Mouse (Mus musculus) CH12.LX (cell line): ENCODE measurements around the gene Abcb8. TPM values are rescaled to one million over a fixed set of nuclear protein-coding genes. Genes with fewer than 3 reads are reported as not detected.

Source experiments
- DNase-seq: peaks from one replicate; pipeline ENCODE4 v3.0.0-alpha.2; 2013; ENCODE audit errors: extremely low read depth
- H3K27ac ChIP-seq: 2 replicates; pipeline ENCODE4 v1.5.1; 2012; ENCODE audit warnings: low read depth, mild to moderate bottlenecking, control low read depth, moderate library complexity; ENCODE audit not compliant: insufficient read depth
- H3K27me3 ChIP-seq: replicated peaks from 2 replicates; pipeline ENCODE3; 2012; ENCODE audit warnings: inconsistent platforms
- H3K36me3 ChIP-seq, 2 experiments: replicated peaks in 1 of 2; 2 replicates each; pipeline versions ENCODE3 to v1.6.1; 2012; ENCODE audit warnings: inconsistent platforms in 1 of 2, low read length in 1 of 2, mild to moderate bottlenecking in 1 of 2, mixed read lengths in 1 of 2, moderate library complexity in 1 of 2; ENCODE audit not compliant: control insufficient read depth in 1 of 2, insufficient read depth in 1 of 2
- H3K4me1 ChIP-seq, 2 experiments: 2 replicates each; pipeline ENCODE4 v1.6.1; 2012; ENCODE audit warnings: inconsistent platforms in 1 of 2, moderate library complexity in 1 of 2; ENCODE audit not compliant: insufficient read depth in 2 of 2, control insufficient read depth in 1 of 2
- H3K4me2 ChIP-seq: 2 replicates; pipeline ENCODE4 v1.6.1; 2012; ENCODE audit warnings: low read depth, mild to moderate bottlenecking, control low read depth; ENCODE audit not compliant: poor library complexity, insufficient read depth, severe bottlenecking
- H3K4me3 ChIP-seq, 3 experiments: fragments of 150-350 bp in 1 of 3; sonication (generic) in 1 of 3; replicated peaks in 1 of 3; 2 replicates each; pipeline versions ENCODE3 to v1.5.1; 2011 to 2012; ENCODE audit warnings: low read depth in 2 of 3, low read length in 2 of 3, mild to moderate bottlenecking in 2 of 3, moderate library complexity in 2 of 3, control low read depth in 1 of 3, improper control_type of control experiment in 1 of 3, inconsistent platforms in 1 of 3, mixed read lengths in 1 of 3; ENCODE audit not compliant: poor library complexity in 1 of 3
- H3K79me2 ChIP-seq: replicated peaks from 2 replicates; pipeline ENCODE4 v1.6.1; 2012; ENCODE audit warnings: mild to moderate bottlenecking, moderate library complexity; ENCODE audit not compliant: control insufficient read depth, poor library complexity, insufficient read depth, severe bottlenecking; ENCODE audit errors: extremely low read depth
- H3K9ac ChIP-seq: 2 replicates; pipeline ENCODE4 v1.6.1; 2012; ENCODE audit warnings: low read depth, mild to moderate bottlenecking, control low read depth, moderate library complexity; ENCODE audit not compliant: insufficient read depth
- H3K9me3 ChIP-seq: replicated peaks from 2 replicates; pipeline ENCODE3; 2012; ENCODE audit warnings: low read length, inconsistent platforms, mixed read lengths
- CHD1 ChIP-seq: IDR thresholded peaks from 2 replicates; pipeline ENCODE4 v1.6.1; 2012; ENCODE audit warnings: low read depth, low read length, improper control_type of control experiment, inconsistent platforms
- CHD2 ChIP-seq: IDR thresholded peaks from 2 replicates; pipeline ENCODE4 v1.6.1; 2011; ENCODE audit warnings: low read length, improper control_type of control experiment
- CTCF ChIP-seq, 2 experiments: IDR thresholded peaks in 1 of 2; conservative IDR thresholded peaks in 1 of 2; 2 replicates each; pipeline ENCODE4 v1.5.1; 2011 to 2012; ENCODE audit warnings: low read depth in 2 of 2, low read length in 2 of 2, improper control_type of control experiment in 1 of 2, inconsistent platforms in 1 of 2, mild to moderate bottlenecking in 1 of 2, moderate library complexity in 1 of 2
- EP300 ChIP-seq: IDR thresholded peaks from 2 replicates; pipeline ENCODE4 v1.6.1; 2011; ENCODE audit warnings: low read length, improper control_type of control experiment
- GABPA ChIP-seq: IDR thresholded peaks from 2 replicates; pipeline ENCODE4 v1.6.1; 2012; ENCODE audit warnings: low read depth, low read length, improper control_type of control experiment, inconsistent platforms; ENCODE audit not compliant: insufficient replicate concordance
- IRF4 ChIP-seq: IDR thresholded peaks from 2 replicates; pipeline ENCODE4 v1.6.1; 2014; ENCODE audit warnings: low read depth, mild to moderate bottlenecking, inconsistent platforms, low read length, improper control_type of control experiment
- JUN ChIP-seq: IDR thresholded peaks from 2 replicates; pipeline ENCODE4 v1.6.1; 2011; ENCODE audit warnings: low read depth, mild to moderate bottlenecking, low read length, improper control_type of control experiment, moderate library complexity; ENCODE audit not compliant: insufficient read depth
- KAT2A ChIP-seq: IDR thresholded peaks from 2 replicates; pipeline ENCODE4 v1.6.1; 2012; ENCODE audit warnings: low read length, improper control_type of control experiment, inconsistent platforms; ENCODE audit not compliant: insufficient replicate concordance
- MAFK ChIP-seq: IDR thresholded peaks from 2 replicates; pipeline ENCODE4 v1.6.1; 2011; ENCODE audit warnings: low read length, improper control_type of control experiment; ENCODE audit not compliant: insufficient replicate concordance
- MAZ ChIP-seq: IDR thresholded peaks from 2 replicates; pipeline ENCODE4 v1.6.1; 2012; ENCODE audit warnings: low read depth, mild to moderate bottlenecking, inconsistent platforms, low read length, improper control_type of control experiment, moderate library complexity
- MXI1 ChIP-seq: IDR thresholded peaks from 2 replicates; pipeline ENCODE4 v1.6.1; 2011; ENCODE audit warnings: mild to moderate bottlenecking, low read depth, low read length, improper control_type of control experiment
- MYC ChIP-seq: IDR thresholded peaks from 2 replicates; pipeline ENCODE4 v1.6.1; 2011; ENCODE audit warnings: low read depth, mild to moderate bottlenecking, improper control_type of control experiment, low read length
- PAX5 ChIP-seq: IDR thresholded peaks from 2 replicates; pipeline ENCODE4 v1.6.1; 2012; ENCODE audit warnings: low read length, inconsistent platforms, mixed read lengths
- POLR2A ChIP-seq: IDR thresholded peaks from 2 replicates; pipeline ENCODE4 v1.6.1; 2011; ENCODE audit warnings: low read depth, mild to moderate bottlenecking, improper control_type of control experiment, low read length
- POLR2AphosphoS2 ChIP-seq: IDR thresholded peaks from 2 replicates; pipeline ENCODE4 v1.6.1; 2011; ENCODE audit warnings: low read depth, low read length, improper control_type of control experiment
- RAD21 ChIP-seq: IDR thresholded peaks from 2 replicates; pipeline ENCODE4 v1.6.1; 2011; ENCODE audit warnings: low read depth, mild to moderate bottlenecking, low read length, improper control_type of control experiment, moderate library complexity
- SIN3A ChIP-seq: IDR thresholded peaks from 2 replicates; pipeline ENCODE4 v1.6.1; 2012; ENCODE audit warnings: low read length, improper control_type of control experiment, inconsistent platforms
- TBP ChIP-seq: conservative IDR thresholded peaks from 2 replicates; pipeline ENCODE4 v1.6.1; 2011; ENCODE audit warnings: low read depth, low read length, improper control_type of control experiment
- TCF12 ChIP-seq: IDR thresholded peaks from 2 replicates; pipeline ENCODE4 v1.6.1; 2014; ENCODE audit warnings: low read depth, mild to moderate bottlenecking, inconsistent platforms, low read length, improper control_type of control experiment
- USF1 ChIP-seq: IDR thresholded peaks from 2 replicates; pipeline ENCODE4 v1.6.1; 2014; ENCODE audit warnings: low read depth, mild to moderate bottlenecking, inconsistent platforms, low read length, improper control_type of control experiment
- USF2 ChIP-seq: conservative IDR thresholded peaks from 2 replicates; pipeline ENCODE4 v1.6.1; 2011; ENCODE audit warnings: low read depth, low read length, improper control_type of control experiment
- ZC3H11A ChIP-seq: IDR thresholded peaks from 2 replicates; pipeline ENCODE4 v1.6.1; 2012; ENCODE audit warnings: low read depth, mild to moderate bottlenecking, inconsistent platforms, low read length, improper control_type of control experiment
- ZKSCAN1 ChIP-seq: IDR thresholded peaks from 2 replicates; pipeline ENCODE4 v1.6.1; 2012; ENCODE audit warnings: low read depth, inconsistent platforms, low read length, improper control_type of control experiment, borderline replicate concordance
- dilution Hi-C: fragments of 300-500 bp; cut with MboI; formaldehyde crosslinking; loops from 2 replicates; pipeline ENCODE4 v1.14.3; 2020; ENCODE audit warnings: low sequenced_read_pairs; ENCODE audit not compliant: extremely low pct_unique_long_range_greater_than_20kb, extremely low pct_ligation_motif_present
- in situ Hi-C: fragments of 300-500 bp; cut with MboI; formaldehyde crosslinking; loops from 3 replicates; pipeline ENCODE4 v1.14.3; 2019; ENCODE audit warnings: low sequenced_read_pairs, low pct_ligation_motif_present, low pct_unique_long_range_greater_than_20kb, mixed read lengths
- polyA plus RNA-seq: library from polyadenylated mRNA; unstranded; fragments of >175 nt; gene quantifications from 2 replicates; pipeline ENCODE4 v1.2.1, GENCODE M21; 2012; ENCODE audit warnings: low read depth; ENCODE audit not compliant: insufficient read length
- total RNA-seq, 2 experiments: library from RNA; depleted of rRNA; stranded (reverse); fragments of 300-350 nt in 1 of 2; fragments of >200 nt in 1 of 2; gene quantifications; 2 replicates each; pipeline ENCODE4 v1.2.3; 2012 to 2014

Gene Abcb8
- total and polyA plus RNA-seq, 3 experiments, result 31.0 to 58.7 (median 45.4) TPM

GRCm38 (mm10) chr5:24427981-24428402 lies 34.5 kb downstream of the Abcb8 start:
- in situ Hi-C loops, result no loop called here
- H3K4me3 ChIP-seq, result no peak overlapping the region

GRCm38 (mm10) chr5:24428596-24428995 lies 35.1 kb downstream of the Abcb8 start:
- no peak for TF ChIP-seq POLR2AphosphoS2
- no peak for TF ChIP-seq USF2
- TF ChIP-seq CHD2, result no peak
- no peak for TF ChIP-seq EP300
- TF ChIP-seq RAD21, result no peak
- no peak for TF ChIP-seq GABPA
- TF ChIP-seq CHD1, result no peak
- TF ChIP-seq POLR2A, result no peak
- TF ChIP-seq ZKSCAN1, result no peak
- TF ChIP-seq IRF4, result no peak
- TF ChIP-seq TCF12, result no peak
- no peak for TF ChIP-seq MAFK
- dilution Hi-C loops, result no loop called here

More at GRCm38 (mm10) chr5:24427981-24428402, 34.5 kb downstream of the Abcb8 start:
- H3K27ac ChIP-seq, result no peak overlapping the region
- H3K9me3 ChIP-seq, result no peaks in the 10 kb centered on the region
- DNase-seq, result no peak
- dilution Hi-C loops, result no loop called here
- no peak overlapping the region for H3K4me2 ChIP-seq
- TF ChIP-seq JUN (no peak), CTCF (conservative IDR thresholded peaks at IDR 0.05 in 1 of 2, IDR thresholded peaks at IDR 0.05 in 1 of 2; ENCODE audit: low read depth in 2 of 2, low read length in 2 of 2) (no peak), CHD1 (no peak), PAX5 (no peak), EP300 (no peak), GABPA (no peak), TBP (no peak), KAT2A (no peak), POLR2AphosphoS2 (no peak), SIN3A (no peak), MAZ (no peak), MYC (no peak), MXI1 (no peak), USF1 (no peak), ZC3H11A (no peak)
- peaks cover 10% of the 10 kb centered on the region; the same call in 1 of the 2 replicates for H3K79me2 ChIP-seq
- H3K27me3 ChIP-seq, result no peaks in the 10 kb centered on the region
- H3K4me1 ChIP-seq, result peaks cover 14 to 28% of the 10 kb centered on the region in 2 experiments
- H3K36me3 ChIP-seq, result peaks cover 35 to 53% of the 10 kb centered on the region in 2 experiments
- no peak overlapping the region for H3K9ac ChIP-seq

More at GRCm38 (mm10) chr5:24428596-24428995, 35.1 kb downstream of the Abcb8 start:
- no peak overlapping the region for H3K4me3 ChIP-seq
- DNase-seq, result no peak
- peaks cover 14 to 27% of the 10 kb centered on the region in 2 experiments for H3K4me1 ChIP-seq
- peaks cover 38 to 59% of the 10 kb centered on the region in 2 experiments for H3K36me3 ChIP-seq
- peaks cover 10% of the 10 kb centered on the region; the same call in 1 of the 2 replicates for H3K79me2 ChIP-seq
- H3K9me3 ChIP-seq, result no peaks in the 10 kb centered on the region
- H3K27me3 ChIP-seq, result no peaks in the 10 kb centered on the region
- no peak overlapping the region for H3K4me2 ChIP-seq
- no peak overlapping the region for H3K9ac ChIP-seq
- H3K27ac ChIP-seq, result no peak overlapping the region
- in situ Hi-C loops, result no loop called here
